Mouse (Mus musculus) G1E (cell line): Measurements from ENCODE around the gene Mgst2.

Experiments
- CTCF ChIP-seq: IDR thresholded peaks from 2 replicates; pipeline ENCODE4 v1.5.1; 2012; ENCODE audit warnings: low read depth, low read length, inconsistent platforms, mixed read lengths
- GATA1 ChIP-seq: IDR thresholded peaks from 2 replicates; pipeline ENCODE4 v1.6.1; 2012; ENCODE audit warnings: borderline replicate concordance, low read length, inconsistent platforms, mixed read lengths
- TAL1 ChIP-seq: conservative IDR thresholded peaks from 2 replicates; pipeline ENCODE4 v1.6.1; 2012; ENCODE audit warnings: low read depth, low read length, inconsistent platforms, mixed read lengths

DNA sequence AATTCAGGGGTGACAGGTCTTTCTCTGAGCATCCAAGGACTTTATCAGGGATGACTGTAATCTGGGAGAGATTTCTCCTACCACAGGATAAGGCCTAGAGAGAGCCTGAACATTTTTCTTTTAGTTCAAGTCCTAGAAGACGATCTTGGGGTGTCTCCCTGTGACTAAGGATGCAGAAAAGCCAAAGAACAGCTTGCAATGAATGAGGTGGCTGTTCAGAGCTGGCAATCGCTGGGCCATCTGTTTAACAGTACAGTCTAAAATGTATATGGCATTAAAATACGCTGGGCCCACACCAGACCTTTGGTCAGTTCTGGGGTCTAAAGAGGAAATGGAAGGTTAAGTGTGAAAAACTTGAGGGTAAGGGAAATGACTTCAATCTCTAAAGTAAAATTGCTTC is 67.3 kb downstream of the Mgst2 start:
- TF ChIP-seq CTCF (no peak), GATA1 (no peak), TAL1 (no peak)
